Mouse (Mus musculus) lung, adult 2 months (tissue): ENCODE results near the gene Baiap2l1.

Experiments
- CTCF ChIP-seq: fragments of 200-500 bp; IDR thresholded peaks from 2 replicates; pipeline ENCODE4 v1.5.1; 2011; ENCODE audit warnings: mild to moderate bottlenecking, low read length, control low read depth; ENCODE audit not compliant: insufficient read depth
- POLR2A ChIP-seq: fragments of 200-500 bp; IDR thresholded peaks from 2 replicates; pipeline ENCODE4 v1.6.1; 2011; ENCODE audit warnings: low read depth, mild to moderate bottlenecking, control low read depth, low read length, borderline replicate concordance; ENCODE audit errors: extremely low read depth

DNA sequence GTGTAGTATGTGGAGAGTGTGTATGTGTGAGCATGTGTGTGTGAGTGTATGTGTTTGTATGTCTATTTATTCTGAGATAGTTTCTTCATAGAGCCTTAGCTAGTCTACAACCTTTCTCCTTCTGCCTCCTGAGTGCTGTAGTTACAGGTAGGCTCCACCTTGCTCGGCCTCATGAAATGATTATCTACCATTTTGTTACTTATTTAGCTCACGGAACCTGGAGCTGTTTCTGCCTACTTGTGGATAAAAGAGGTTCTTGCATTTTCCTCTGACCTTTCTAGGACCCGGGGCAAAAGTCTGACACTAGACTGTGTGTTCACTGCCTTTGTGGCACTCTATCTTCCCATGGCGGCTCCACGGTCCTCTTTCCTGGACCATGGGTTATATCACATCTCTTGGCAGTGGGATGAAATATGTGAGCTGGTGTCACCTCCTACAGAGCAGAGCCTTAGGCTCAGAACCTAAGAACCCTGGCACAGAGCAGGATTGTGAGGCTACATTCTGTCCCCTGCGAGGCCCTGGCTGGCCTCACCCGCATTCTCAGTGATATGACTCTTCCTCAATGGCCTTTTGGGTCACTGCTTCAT, 113.9 kb downstream of the Baiap2l1 start, which contains the start of gene Bri3:
- TF ChIP-seq CTCF = no peak
- no peak for TF ChIP-seq POLR2A
